Mouse (Mus musculus) stomach, postnatal 0 days (tissue): Measurements from ENCODE around the gene Parp12.

Experiments used
- CTCF ChIP-seq: IDR thresholded peaks from 2 replicates; pipeline ENCODE4 v1.5.1; 2016; ENCODE audit warnings: antibody characterized with exemption, low read depth, mild to moderate bottlenecking, moderate library complexity
- EP300 ChIP-seq: optimal IDR thresholded peaks from 2 replicates; pipeline ENCODE3; 2016; ENCODE audit warnings: antibody characterized with exemption

- TF ChIP-seq EP300 (no peak), CTCF (no peak)
Measured at GRCm38 (mm10) chr6:39059547-39060497, 58.3 kb downstream of the Parp12 start.
